Mouse (Mus musculus): ENCODE results near the gene Akr1c14.
A peak's percentile ranks its signal among the peaks of the same experiment; 100 is the strongest.

- no peak for TF ChIP-seq POLR2A (IDR thresholded peaks at IDR 0.05; ENCODE audit: extremely low read depth, insufficient read depth, low read length)
- TF ChIP-seq CTCF (IDR thresholded peaks at IDR 0.05; ENCODE audit: extremely low read depth, insufficient read depth, low read length) = peak; percentile 51
These were observed 84.3 kb downstream of the Akr1c14 start for GRCm38 (mm10) chr13:4133070-4133469.
